Mouse (Mus musculus) ES-Bruce4 (cell line): ENCODE measurements at regions not wholly inside any gene's neighbourhood (a gene's known extent, or its start where the extent isn't known, plus 50 kb on each side); places are given as distances from the start of the nearest gene placed in this dataset.

Source experiments
- EP300 ChIP-seq: IDR thresholded peaks from 2 replicates; pipeline ENCODE4 v1.6.1; 2011; ENCODE audit warnings: low read depth, low read length; ENCODE audit not compliant: insufficient read depth
- POLR2A ChIP-seq: IDR thresholded peaks from one replicate; pipeline ENCODE4 v1.8.1; 2011; ENCODE audit warnings: low read length; ENCODE audit not compliant: insufficient read depth

DNA sequence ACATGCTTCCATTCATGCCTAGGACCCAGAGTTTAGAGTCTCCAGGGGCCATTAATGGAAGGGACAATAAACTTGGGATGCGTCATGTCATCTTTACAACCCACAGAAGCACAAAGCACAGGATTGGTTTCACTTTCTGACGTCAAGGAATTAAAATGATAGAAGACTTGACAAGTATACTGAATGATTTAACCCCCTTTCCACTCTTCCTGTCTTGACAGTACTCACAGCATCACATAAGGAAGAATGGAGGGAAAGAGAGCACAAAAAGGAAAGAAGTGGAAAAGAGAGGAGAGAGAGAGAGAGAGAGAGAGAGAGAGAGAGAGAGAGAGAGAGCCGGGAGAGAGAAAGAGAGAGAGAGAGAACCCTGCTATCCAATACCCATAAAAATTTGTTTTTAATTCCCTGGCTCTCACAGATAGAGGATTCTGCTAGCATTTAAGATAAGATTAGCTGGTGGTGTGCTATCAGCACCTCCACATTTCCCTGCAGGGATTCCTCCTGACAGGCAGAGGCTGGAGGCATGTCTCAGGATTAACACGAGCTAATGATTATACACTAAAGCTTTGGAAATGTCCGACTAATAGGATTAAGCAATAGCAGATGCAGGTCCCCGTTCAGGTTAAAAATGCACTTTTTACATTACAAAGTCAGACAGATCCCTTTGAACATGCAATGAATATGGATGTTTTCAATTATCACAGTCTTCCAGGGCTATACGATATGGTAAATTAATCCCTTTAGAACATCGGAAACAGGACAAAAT lies 210.2 kb downstream of the Olfr1505 start:
- TF ChIP-seq POLR2A: no peak
- TF ChIP-seq EP300: no peak
